Mouse (Mus musculus) embryonic facial prominence, embryonic 11.5 days (tissue): ENCODE measurements around the gene Slc9a8. TPM values are rescaled to one million over a fixed set of nuclear protein-coding genes. Genes with fewer than 3 reads are reported as not detected.
A peak's percentile ranks its signal among the peaks of the same experiment; 100 is the strongest.

Experiments used
- ATAC-seq: fragments of 200-750 bp; cut with Nextera tagmentation; replicated peaks from 2 replicates; pipeline ENCODE4 v1.8.0; 2017; ENCODE audit warnings: low read depth; ENCODE audit not compliant: insufficient number of reproducible peaks, low FRiP score, low TSS enrichment
- DNase-seq: peaks from one replicate; pipeline ENCODE4 v3.0.0-alpha.2; 2015; ENCODE audit warnings: low spot score
- H3K27ac ChIP-seq: fragments of 300-500 bp; sonication (generic); replicated peaks from 2 replicates; pipeline ENCODE4 v1.5.1; 2014; ENCODE audit warnings: mild to moderate bottlenecking, low read depth, low read length, control low read depth
- H3K27me3 ChIP-seq: fragments of 300-500 bp; sonication (generic); 2 replicates; pipeline ENCODE4 v1.6.1; 2014; ENCODE audit warnings: mild to moderate bottlenecking, low read length, moderate library complexity, mixed read lengths; ENCODE audit not compliant: control insufficient read depth, insufficient read depth
- H3K36me3 ChIP-seq: fragments of 300-500 bp; sonication (generic); replicated peaks from 2 replicates; pipeline ENCODE4 v1.6.1; 2014; ENCODE audit warnings: low read depth, mild to moderate bottlenecking, low read length, moderate library complexity, mixed read lengths; ENCODE audit not compliant: control insufficient read depth, insufficient read depth
- H3K4me1 ChIP-seq: fragments of 300-500 bp; sonication (generic); 2 replicates; pipeline ENCODE4 v1.6.1; 2014; ENCODE audit warnings: low read length, mixed read lengths; ENCODE audit not compliant: control insufficient read depth, insufficient read depth
- H3K4me2 ChIP-seq: fragments of 300-500 bp; sonication (generic); 2 replicates; pipeline ENCODE4 v1.6.1; 2014; ENCODE audit warnings: low read depth, mild to moderate bottlenecking, control low read depth, low read length, moderate library complexity
- H3K4me3 ChIP-seq: fragments of 300-500 bp; sonication (generic); 2 replicates; pipeline ENCODE4 v1.5.1; 2014; ENCODE audit warnings: low read depth, low read length, control low read depth
- H3K9ac ChIP-seq: fragments of 300-500 bp; sonication (generic); replicated peaks from 2 replicates; pipeline ENCODE4 v1.6.1; 2014; ENCODE audit warnings: mild to moderate bottlenecking, control low read depth, low read length
- H3K9me3 ChIP-seq: fragments of 300-500 bp; sonication (generic); replicated peaks from 2 replicates; pipeline ENCODE4 v1.6.1; 2016; ENCODE audit warnings: mild to moderate bottlenecking, low read length, inconsistent platforms, mixed read lengths; ENCODE audit not compliant: control insufficient read depth
- WGBS: fragments of 180-500 bp; shearing (Covaris S2); extraction: QIAGEN DNeasy Blood & Tissue Kit; methylation state at CpG from one replicate; pipeline ENCODE4 v1.1.7; 2014; 5-methylcytosine and 5-hydroxymethylcytosine counted together
- polyA plus RNA-seq: library from polyadenylated mRNA; unstranded; fragments of >200 nt; fragmentation: Nextera tagmentation; extraction: Ambion mirVana; gene quantifications from 2 replicates; pipeline ENCODE4 v1.2.1, GENCODE M21; 2014

Slc9a8 gene
- polyA plus RNA-seq, 1 experiment from 2014 or later, result 13.5 TPM

- H3K36me3 ChIP-seq, result no peaks in the 10 kb centered on the region
- H3K27me3 ChIP-seq, result no peaks in the 10 kb centered on the region
- no peaks in the 10 kb centered on the region for H3K9me3 ChIP-seq
- no peak overlapping the region for H3K4me2 ChIP-seq
- peaks cover 3% of the 10 kb centered on the region; the same call in 1 of the 2 replicates for H3K4me1 ChIP-seq
- H3K9ac ChIP-seq, result no peak overlapping the region
- WGBS, result 73% methylated on average over 4 of the region's 4 CpGs
- H3K27ac ChIP-seq, result no peak overlapping the region
- H3K4me3 ChIP-seq, result no peak overlapping the region; the same call in 1 of the 2 replicates
- no peak for ATAC-seq
- DNase-seq, result no peak
Observed at GRCm38 (mm10) chr2:167490813-167491525, 69.5 kb downstream of the Slc9a8 start.

- H3K4me3 ChIP-seq, result peak within 1 kb of the TSS; percentile 99
- no peaks in the 10 kb centered on the region for H3K9me3 ChIP-seq
- peak within 1 kb of the TSS; percentile 86 for H3K4me2 ChIP-seq
- H3K36me3 ChIP-seq, result no peaks in the 10 kb centered on the region
- 3% methylated on average over 52 of the region's 52 CpGs for WGBS
- peak within 1 kb of the TSS; percentile 86 for H3K9ac ChIP-seq
- ATAC-seq (peak; percentile 55; the same call in 1 of the 2 replicates), DNase-seq (peak; percentile 4)
- H3K27ac ChIP-seq, result peak within 1 kb of the TSS; percentile 72
- peaks cover 3% of the 10 kb centered on the region; the same call in 1 of the 2 replicates for H3K4me1 ChIP-seq
- H3K27me3 ChIP-seq, result no peaks in the 10 kb centered on the region
Observed at GRCm38 (mm10) chr2:167491757-167492708, 70.5 kb downstream of the Slc9a8 start, which contains the start of gene Rnf114. TSS of gene Rnf114 (plus strand) at chr2:167492645.

- H3K4me1 ChIP-seq, result peaks cover 3% of the 10 kb centered on the region; the same call in 1 of the 2 replicates
- DNase-seq (peak; percentile 92), ATAC-seq (peak; percentile 77)
- H3K36me3 ChIP-seq, result no peaks in the 10 kb centered on the region
- 1% methylated on average over 63 of the region's 63 CpGs for WGBS
- peak within 1 kb of the TSS; percentile 72 for H3K27ac ChIP-seq
- H3K4me3 ChIP-seq, result peak within 1 kb of the TSS; percentile 99
- no peaks in the 10 kb centered on the region for H3K27me3 ChIP-seq
- H3K9ac ChIP-seq, result peak within 1 kb of the TSS; percentile 86
- peak within 1 kb of the TSS; percentile 86 for H3K4me2 ChIP-seq
- H3K9me3 ChIP-seq, result no peaks in the 10 kb centered on the region
Observed at GRCm38 (mm10) chr2:167492713-167493636, 71.5 kb downstream of the Slc9a8 start, which contains the start of gene Spata2. TSS of gene Spata2 (minus strand) at chr2:167492887.

GRCm38 (mm10) chr2:167496437-167496836 lies 74.9 kb downstream of the Slc9a8 start:
- no peak overlapping the region for H3K27ac ChIP-seq
- no peaks in the 10 kb centered on the region for H3K27me3 ChIP-seq
- ATAC-seq (no peak), DNase-seq (no peak)
- 90% methylated on average over 7 of the region's 7 CpGs for WGBS
- H3K36me3 ChIP-seq, result no peaks in the 10 kb centered on the region
- no peak overlapping the region for H3K4me2 ChIP-seq
- H3K9me3 ChIP-seq, result no peaks in the 10 kb centered on the region
- no peak overlapping the region for H3K4me3 ChIP-seq
- H3K4me1 ChIP-seq, result peaks cover 3% of the 10 kb centered on the region; the same call in 1 of the 2 replicates
- no peak overlapping the region for H3K9ac ChIP-seq

- no peak for ATAC-seq
- 57% methylated on average over 4 of the region's 5 CpGs for WGBS
- no peak overlapping the region for H3K27ac ChIP-seq
- no peaks in the 10 kb centered on the region for H3K36me3 ChIP-seq
- no peak overlapping the region for H3K4me2 ChIP-seq
- H3K4me3 ChIP-seq, result no peak overlapping the region
- H3K27me3 ChIP-seq, result no peaks in the 10 kb centered on the region
- no peaks in the 10 kb centered on the region for H3K9me3 ChIP-seq
- no peaks in the 10 kb centered on the region for H3K4me1 ChIP-seq
- DNase-seq, result peak; percentile 59
- H3K9ac ChIP-seq, result no peak overlapping the region
Observed at GRCm38 (mm10) chr2:167497272-167497671, 75.8 kb downstream of the Slc9a8 start.

- DNase-seq, result no peak
Observed at GRCm38 (mm10) chr2:167502554-167503252, 81.2 kb downstream of the Slc9a8 start.

More at GRCm38 (mm10) chr2:167502554-167503252, 81.2 kb downstream of the Slc9a8 start:
- Histone ChIP-seq H3K4me2 (peak overlapping the region; percentile 21), H3K27ac (no peak overlapping the region), H3K4me1 (no peaks in the 10 kb centered on the region; the same call in 1 of the 2 replicates), H3K36me3 (no peaks in the 10 kb centered on the region; the same call in 1 of the 2 replicates), H3K27me3 (no peaks in the 10 kb centered on the region), H3K4me3 (peak overlapping the region; percentile 76), H3K9ac (no peak overlapping the region), H3K9me3 (no peaks in the 10 kb centered on the region)
- 47% methylated on average over 13 of the region's 13 CpGs for WGBS
- 0 out of 2 replicates have a peak, but pooled peaks have one; percentile 1 for ATAC-seq
